Mouse (Mus musculus): ENCODE results near the gene Slc38a1. TPM values are rescaled to one million over a fixed set of nuclear protein-coding genes. Genes with fewer than 3 reads are reported as not detected.

The Slc38a1 gene
- total RNA-seq, 1 experiment from 2014 or later = 43.1 TPM

- DNase-seq = no peak
Observed at GRCm38 (mm10) chr15:96560576-96561298, 82.0 kb downstream of the Slc38a1 start.

- peak; percentile 71 for DNase-seq
Observed at GRCm38 (mm10) chr15:96551569-96552380, 90.9 kb downstream of the Slc38a1 start.

GRCm38 (mm10) chr15:96551107-96551506 lies 91.6 kb downstream of the Slc38a1 start:
- DNase-seq = no peak

- DNase-seq = no peak
Observed at GRCm38 (mm10) chr15:96548363-96548762, 94.3 kb downstream of the Slc38a1 start.

- DNase-seq = peak; percentile 69
Observed at GRCm38 (mm10) chr15:96547256-96548195, 95.2 kb downstream of the Slc38a1 start.

- DNase-seq = peak; percentile 71
Observed at GRCm38 (mm10) chr15:96543181-96543828, 99.4 kb downstream of the Slc38a1 start.

GRCm38 (mm10) chr15:96542135-96542534 lies 100.6 kb downstream of the Slc38a1 start:
- no peak for DNase-seq

- DNase-seq = no peak
Observed at GRCm38 (mm10) chr15:96537272-96537671, 105.4 kb downstream of the Slc38a1 start.

- DNase-seq = no peak
Observed at GRCm38 (mm10) chr15:96536412-96536811, 106.3 kb downstream of the Slc38a1 start.

GRCm38 (mm10) chr15:96527686-96528085 lies 115.0 kb downstream of the Slc38a1 start:
- no peak for DNase-seq

GRCm38 (mm10) chr15:96524239-96524738 lies 118.4 kb downstream of the Slc38a1 start:
- DNase-seq = peak; percentile 23

Other genes with a start within 250 kb of the Slc38a1 start
- 70.4 and 76.2 TPM in 2 replicates for gene Scaf11, start 182.1 kb downstream of the Slc38a1 start, total RNA-seq (2021)
- 145 and 167 TPM in 2 replicates for gene Slc38a2, start 56.8 kb upstream of the Slc38a1 start, total RNA-seq (2021)